Mouse (Mus musculus) heart, adult 2 months (tissue): ENCODE data around the gene Tmtc1.

Experiments
- CTCF ChIP-seq: fragments of 200-600 bp; IDR thresholded peaks from 2 replicates; pipeline ENCODE4 v1.8.1; 2022; ENCODE audit warnings: antibody characterized with exemption, mild to moderate bottlenecking, moderate library complexity
- EP300 ChIP-seq: fragments of 200-500 bp; IDR thresholded peaks from 2 replicates; pipeline ENCODE4 v1.6.1; 2011; ENCODE audit warnings: low read depth, low read length, control low read depth; ENCODE audit not compliant: insufficient read depth

- TF ChIP-seq EP300, result no peak
- TF ChIP-seq CTCF, result no peak
Observed at GRCm38 (mm10) chr6:148345001-148345400, 99.2 kb downstream of the Tmtc1 start.
